Mouse (Mus musculus) ES-E14 (cell line): ENCODE data around the gene Pnliprp1.

Experiments used
- CHD2 ChIP-seq: IDR thresholded peaks from 2 replicates; pipeline ENCODE4 v1.6.1; 2014; ENCODE audit warnings: mild to moderate bottlenecking, low read depth, low read length, inconsistent platforms
- HCFC1 ChIP-seq: IDR thresholded peaks from 2 replicates; pipeline ENCODE4 v1.6.1; 2012; ENCODE audit warnings: low read length, inconsistent platforms, borderline replicate concordance; ENCODE audit not compliant: insufficient read depth
- MAFK ChIP-seq: IDR thresholded peaks from 2 replicates; pipeline ENCODE4 v1.6.1; 2014; ENCODE audit warnings: mild to moderate bottlenecking, low read depth, low read length, inconsistent platforms; ENCODE audit not compliant: insufficient read depth
- ZC3H11A ChIP-seq: IDR thresholded peaks from 2 replicates; pipeline ENCODE4 v1.6.1; 2012; ENCODE audit warnings: low read depth, mild to moderate bottlenecking, inconsistent platforms, low read length, borderline replicate concordance
- ZNF384 ChIP-seq: IDR thresholded peaks from 2 replicates; pipeline ENCODE4 v1.6.1; 2012; ENCODE audit warnings: low read depth, low read length, inconsistent platforms

- TF ChIP-seq CHD2 (no peak), MAFK (no peak), ZNF384 (no peak), ZC3H11A (no peak), HCFC1 (no peak)
These were observed 2.1 kb upstream of the Pnliprp1 start for GRCm38 (mm10) chr19:58726551-58726950.
